Mouse (Mus musculus) heart, adult 18-20 months (tissue): ENCODE results near the gene Cysltr2. TPM values are rescaled to one million over a fixed set of nuclear protein-coding genes. Genes with fewer than 3 reads are reported as not detected.

Experiments used
- DNase-seq, 2 experiments: peaks; one replicate each; pipeline ENCODE4 v3.0.0; 2021 to 2022; ENCODE audit warnings: mixed read lengths in 1 of 2
- total RNA-seq, 2 experiments: library from RNA; stranded (reverse); gene quantifications; 2 replicates each; pipeline ENCODE4 v1.2.3; 2021

Gene Cysltr2
- total RNA-seq, 2 experiments from 2014 or later: 0.72 TPM; not detected in 1

DNA sequence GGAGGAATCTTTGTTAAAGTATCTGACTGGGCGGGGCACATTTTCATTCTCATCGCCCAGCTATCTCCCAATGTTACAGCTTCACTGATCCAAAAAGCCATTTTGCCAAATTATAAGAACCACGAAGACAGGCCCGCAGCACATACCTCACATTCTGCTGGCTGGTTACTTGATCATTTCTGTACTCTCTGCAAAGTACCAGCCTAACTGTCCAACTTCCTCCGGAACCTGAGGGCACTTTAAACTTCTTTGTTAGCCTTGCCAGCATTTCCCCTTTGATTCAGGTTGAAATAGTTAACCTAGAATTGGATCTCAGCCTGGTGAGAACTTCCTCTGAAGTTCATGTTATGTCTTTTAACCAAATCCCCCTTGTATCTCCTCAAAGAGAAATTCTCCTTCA, 63.8 kb downstream of the Cysltr2 start:
- no peak for DNase-seq

DNA sequence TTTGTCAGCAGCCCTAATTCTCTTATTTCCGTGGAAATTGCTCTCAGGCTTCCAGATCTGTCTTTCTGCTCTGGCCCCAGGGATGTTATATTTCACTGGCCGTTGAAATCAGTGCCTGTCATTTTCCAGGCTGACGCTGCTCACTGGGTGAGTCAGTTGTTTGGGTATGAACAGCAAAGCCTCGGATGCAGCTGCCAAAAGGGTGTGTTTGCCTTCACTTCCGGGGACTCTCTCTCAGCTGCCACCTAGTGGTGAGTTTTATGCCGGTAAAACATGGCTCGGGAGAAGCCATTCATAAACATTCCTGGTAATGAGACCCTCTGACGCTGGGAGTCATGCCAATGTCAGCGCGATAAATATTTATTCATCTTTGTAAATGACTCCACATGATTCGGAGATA, 65.5 kb downstream of the Cysltr2 start:
- DNase-seq: peak; percentile 90 to 92

DNA sequence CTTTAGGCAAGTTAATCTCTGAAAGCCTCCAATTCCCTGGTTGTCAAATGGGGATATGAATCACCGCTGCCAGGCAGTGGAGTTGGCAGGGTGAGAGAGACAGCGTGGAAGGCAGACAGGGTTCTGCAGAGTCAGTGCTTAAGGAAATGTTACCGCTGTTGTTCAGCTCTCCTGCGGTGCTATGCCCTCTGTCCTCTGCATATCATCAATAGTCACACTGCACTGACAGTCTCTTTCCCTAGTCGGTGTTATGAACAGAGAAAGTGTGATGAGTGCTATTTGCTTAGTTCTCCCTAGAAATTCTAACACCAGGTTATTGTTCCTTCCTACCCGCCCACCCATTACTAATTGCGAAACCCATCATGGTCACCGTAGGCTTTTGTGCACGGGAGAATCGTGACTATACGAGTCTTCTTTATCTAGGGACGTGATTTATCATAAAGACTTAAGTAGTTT, 65.9 kb downstream of the Cysltr2 start:
- DNase-seq: peak in 1 of 2 experiments; percentile 22

DNA sequence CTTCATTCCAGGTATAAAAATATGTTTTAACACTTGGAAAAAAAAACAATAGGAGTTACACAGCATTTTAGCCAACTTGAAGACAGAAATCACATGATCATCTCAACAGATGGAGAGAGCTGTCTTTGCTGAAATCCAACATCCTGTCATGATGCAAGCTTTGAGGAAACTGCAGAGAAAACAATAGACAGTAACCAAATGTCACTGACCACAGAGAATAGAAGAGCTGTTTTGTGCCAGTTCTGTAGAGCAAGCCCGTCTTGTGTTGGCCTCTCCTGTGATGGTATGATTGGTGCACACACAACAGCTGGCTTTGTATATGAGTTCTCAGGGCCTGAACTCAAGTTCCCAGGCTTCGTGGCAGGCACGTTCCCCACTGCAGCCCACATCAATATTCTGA, 68.2 kb downstream of the Cysltr2 start:
- peak; percentile 29 to 32 for DNase-seq

DNA sequence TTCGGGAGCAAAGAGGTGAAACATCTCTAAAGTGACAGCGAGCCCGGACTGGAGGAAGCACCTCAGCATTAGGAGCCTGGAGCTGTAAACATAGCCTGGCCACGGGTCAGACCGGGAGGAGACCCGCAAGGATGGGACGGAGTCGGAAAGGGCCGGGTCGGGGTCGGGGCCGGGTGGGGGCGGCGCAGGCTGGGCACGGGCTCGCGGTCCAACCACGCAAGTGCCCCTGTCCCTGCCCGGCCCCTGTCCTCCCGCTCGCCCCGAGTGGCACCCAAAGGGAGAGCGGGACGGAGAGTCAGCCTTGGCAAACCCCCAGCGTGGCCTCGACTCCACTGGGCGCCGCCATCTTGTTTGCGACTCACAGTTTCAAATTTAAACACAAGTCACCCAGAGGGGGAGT, 68.8 kb downstream of the Cysltr2 start:
- no peak for DNase-seq

DNA sequence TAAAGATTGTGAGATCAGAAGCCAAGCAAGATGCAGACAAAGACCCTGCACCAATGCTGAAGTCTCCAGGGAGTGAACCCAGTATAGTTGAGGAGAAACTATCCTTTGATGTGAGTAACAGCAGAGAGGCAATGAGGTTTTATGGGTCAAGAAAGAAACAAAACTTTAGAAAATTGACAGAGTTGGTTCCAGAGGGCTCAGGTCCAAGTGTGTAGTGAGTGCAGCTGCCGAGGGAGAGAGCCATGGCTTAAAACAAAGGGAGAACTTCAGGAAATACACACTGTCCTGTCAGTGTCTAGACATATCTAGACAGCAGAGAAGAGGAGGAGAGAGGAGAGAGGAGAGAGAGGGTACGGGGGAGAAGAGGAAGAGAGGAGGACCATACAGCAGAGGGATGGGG, 72.8 kb downstream of the Cysltr2 start:
- DNase-seq: peak; percentile 39 to 45

Other genes starting within 250 kb of the Cysltr2 start
- gene Rcbtb2, start 73.9 kb upstream of the Cysltr2 start, total RNA-seq: 10 to 100 TPM; 21.9 to 23.7 TPM
- 1 to 10 TPM; 1.6 to 2.1 TPM for gene Lpar6, start 188.8 kb upstream of the Cysltr2 start, total RNA-seq